Mouse (Mus musculus): Measurements from ENCODE around the gene Oip5. TPM values are rescaled to one million over a fixed set of nuclear protein-coding genes. Genes with fewer than 3 reads are reported as not detected.
A peak's percentile ranks its signal among the peaks of the same experiment; 100 is the strongest.
"Not testable (repeated sequence)": the region's sequence is repeated elsewhere in the genome, so short reads cannot be mapped to it uniquely, and the experiment has no call there.

Oip5 gene
- polyA plus RNA-seq, 1 experiment, result 0.38 TPM

GRCm38 (mm10) chr2:119621302-119621701 lies 3.0 kb upstream of the Oip5 start:
- Histone ChIP-seq H3K27ac (ENCODE audit: insufficient read depth, low read depth, low read length) (no peak overlapping the region), H3K4me3 (ENCODE audit: insufficient read depth, low read depth, low read length) (no peak overlapping the region), H3K27me3 (replicated peaks; ENCODE audit: control insufficient read depth, insufficient read depth, low read length) (no peaks in the 10 kb centered on the region), H3K4me1 (ENCODE audit: control insufficient read depth, insufficient read depth, low read length) (peaks cover 11% of the 10 kb centered on the region), H3K36me3 (ENCODE audit: control insufficient read depth, insufficient read depth, low read length) (no peaks in the 10 kb centered on the region)
- TF ChIP-seq CTCF (conservative IDR thresholded peaks at IDR 0.05; ENCODE audit: insufficient read depth, insufficient read length, low read depth, low read length) (no peak), POLR2A (IDR thresholded peaks at IDR 0.05; ENCODE audit: low read depth, low read length) (no peak)
- WGBS, result 63% methylated on average over 2 of the region's 2 CpGs
- DNase-seq, result peak; percentile 44

GRCm38 (mm10) chr2:119619002-119619401 lies 733 bp upstream of the Oip5 start:
- not testable (repeated sequence) for H3K27ac ChIP-seq (ENCODE audit: insufficient read depth, low read depth, low read length)

GRCm38 (mm10) chr2:119617841-119618198 lies 449 bp downstream of the Oip5 start:
- H3K27ac ChIP-seq (ENCODE audit: insufficient read depth, low read depth, low read length), result no peak overlapping the region
- H3K36me3 ChIP-seq (ENCODE audit: control insufficient read depth, insufficient read depth, low read length), result no peaks in the 10 kb centered on the region
- H3K4me1 ChIP-seq (ENCODE audit: control insufficient read depth, insufficient read depth, low read length), result peaks cover 11% of the 10 kb centered on the region
- no peak for DNase-seq
- TF ChIP-seq POLR2A (IDR thresholded peaks at IDR 0.05; ENCODE audit: low read depth, low read length) (no peak), CTCF (conservative IDR thresholded peaks at IDR 0.05; ENCODE audit: insufficient read depth, insufficient read length, low read depth, low read length) (no peak)
- peak overlapping the region; percentile 90 for H3K4me3 ChIP-seq (ENCODE audit: insufficient read depth, low read depth, low read length)
- under 1% methylated on average over 13 of the region's 13 CpGs for WGBS
- H3K27me3 ChIP-seq (replicated peaks; ENCODE audit: control insufficient read depth, insufficient read depth, low read length), result no peaks in the 10 kb centered on the region

More at GRCm38 (mm10) chr2:119619002-119619401, 733 bp upstream of the Oip5 start:
- not testable (repeated sequence) for H3K36me3 ChIP-seq (ENCODE audit: control insufficient read depth, insufficient read depth, low read length); H3K27me3 ChIP-seq (replicated peaks; ENCODE audit: control insufficient read depth, insufficient read depth, low read length); DNase-seq
- WGBS, result 8% methylated on average over 6 of the region's 6 CpGs
- Histone ChIP-seq H3K4me3 (ENCODE audit: insufficient read depth, low read depth, low read length) (peak overlapping the region; percentile 80), H3K4me1 (ENCODE audit: control insufficient read depth, insufficient read depth, low read length) (peaks cover 11% of the 10 kb centered on the region)

- Histone ChIP-seq H3K4me3 (ENCODE audit: insufficient read depth, low read depth, low read length) (no peak overlapping the region), H3K27ac (ENCODE audit: insufficient read depth, low read depth, low read length) (no peak overlapping the region), H3K36me3 (ENCODE audit: control insufficient read depth, insufficient read depth, low read length) (peaks cover 9% of the 10 kb centered on the region; the same call in 1 of the 2 replicates), H3K27me3 (replicated peaks; ENCODE audit: control insufficient read depth, insufficient read depth, low read length) (no peaks in the 10 kb centered on the region), H3K4me1 (ENCODE audit: control insufficient read depth, insufficient read depth, low read length) (peaks cover 4% of the 10 kb centered on the region; the same call in 1 of the 2 replicates)
- no peak for DNase-seq
- TF ChIP-seq POLR2A (IDR thresholded peaks at IDR 0.05; ENCODE audit: low read depth, low read length), result no peak
- 0 out of 2 replicates have a peak, but pooled peaks have one; percentile 16 for TF ChIP-seq CTCF (conservative IDR thresholded peaks at IDR 0.05; ENCODE audit: insufficient read depth, insufficient read length, low read depth, low read length)
- 91% methylated on average over 4 of the region's 4 CpGs for WGBS
Observed at GRCm38 (mm10) chr2:119607023-119607422, 11.2 kb downstream of the Oip5 start.

- Histone ChIP-seq H3K27ac (ENCODE audit: insufficient read depth, low read depth, low read length) (no peak overlapping the region), H3K4me3 (ENCODE audit: insufficient read depth, low read depth, low read length) (no peak overlapping the region), H3K27me3 (replicated peaks; ENCODE audit: control insufficient read depth, insufficient read depth, low read length) (no peaks in the 10 kb centered on the region), H3K4me1 (ENCODE audit: control insufficient read depth, insufficient read depth, low read length) (peaks cover 10% of the 10 kb centered on the region; the same call in 1 of the 2 replicates), H3K36me3 (ENCODE audit: control insufficient read depth, insufficient read depth, low read length) (peaks cover 10% of the 10 kb centered on the region; the same call in 1 of the 2 replicates)
- TF ChIP-seq POLR2A (IDR thresholded peaks at IDR 0.05; ENCODE audit: low read depth, low read length), result no peak
- TF ChIP-seq CTCF (conservative IDR thresholded peaks at IDR 0.05; ENCODE audit: insufficient read depth, insufficient read length, low read depth, low read length), result no peak
- 74% methylated on average over 6 of the region's 6 CpGs for WGBS
- no peak for DNase-seq
Observed at GRCm38 (mm10) chr2:119605361-119605973, 12.8 kb downstream of the Oip5 start.

- 80% methylated on average over 2 of the region's 2 CpGs for whole genome bisulfite sequencing
- H3K36me3 ChIP-seq (ENCODE audit: control insufficient read depth, insufficient read depth, low read length), result peaks cover 13% of the 10 kb centered on the region; the same call in 1 of the 2 replicates
- H3K27ac ChIP-seq (ENCODE audit: insufficient read depth, low read depth, low read length), result no peak overlapping the region
- H3K27me3 ChIP-seq (replicated peaks; ENCODE audit: control insufficient read depth, insufficient read depth, low read length), result no peaks in the 10 kb centered on the region
- DNase-seq, result no peak
- peaks cover 10% of the 10 kb centered on the region; the same call in 1 of the 2 replicates for H3K4me1 ChIP-seq (ENCODE audit: control insufficient read depth, insufficient read depth, low read length)
- TF ChIP-seq POLR2A (IDR thresholded peaks at IDR 0.05; ENCODE audit: low read depth, low read length), result no peak
- TF ChIP-seq CTCF (conservative IDR thresholded peaks at IDR 0.05; ENCODE audit: insufficient read depth, insufficient read length, low read depth, low read length), result no peak
- no peak overlapping the region for H3K4me3 ChIP-seq (ENCODE audit: insufficient read depth, low read depth, low read length)
Observed at GRCm38 (mm10) chr2:119603909-119604308, 14.4 kb downstream of the Oip5 start.

- 9% methylated on average over 1 of the region's 1 CpGs for WGBS
- H3K4me3 ChIP-seq (ENCODE audit: insufficient read depth, low read depth, low read length), result no peak overlapping the region
- H3K4me1 ChIP-seq (ENCODE audit: control insufficient read depth, insufficient read depth, low read length), result peaks cover 10% of the 10 kb centered on the region; the same call in 1 of the 2 replicates
- peaks cover 14% of the 10 kb centered on the region; the same call in 1 of the 2 replicates for H3K36me3 ChIP-seq (ENCODE audit: control insufficient read depth, insufficient read depth, low read length)
- no peaks in the 10 kb centered on the region for H3K27me3 ChIP-seq (replicated peaks; ENCODE audit: control insufficient read depth, insufficient read depth, low read length)
- no peak overlapping the region; the same call in 1 of the 2 replicates for H3K27ac ChIP-seq (ENCODE audit: insufficient read depth, low read depth, low read length)
- TF ChIP-seq CTCF (conservative IDR thresholded peaks at IDR 0.05; ENCODE audit: insufficient read depth, insufficient read length, low read depth, low read length), result no peak
- no peak for TF ChIP-seq POLR2A (IDR thresholded peaks at IDR 0.05; ENCODE audit: low read depth, low read length)
- peak; percentile 44 for DNase-seq
Observed at GRCm38 (mm10) chr2:119602488-119602887, 15.8 kb downstream of the Oip5 start.

GRCm38 (mm10) chr2:119601575-119601974 lies 16.7 kb downstream of the Oip5 start:
- H3K36me3 ChIP-seq (ENCODE audit: control insufficient read depth, insufficient read depth, low read length), result peaks cover 13% of the 10 kb centered on the region; the same call in 1 of the 2 replicates
- H3K27me3 ChIP-seq (replicated peaks; ENCODE audit: control insufficient read depth, insufficient read depth, low read length); H3K4me3 ChIP-seq (ENCODE audit: insufficient read depth, low read depth, low read length); DNase-seq; H3K27ac ChIP-seq (ENCODE audit: insufficient read depth, low read depth, low read length); H3K4me1 ChIP-seq (ENCODE audit: control insufficient read depth, insufficient read depth, low read length): not testable (repeated sequence)
- WGBS, result 40% methylated on average over 3 of the region's 3 CpGs
